In the genomic region with DNA sequence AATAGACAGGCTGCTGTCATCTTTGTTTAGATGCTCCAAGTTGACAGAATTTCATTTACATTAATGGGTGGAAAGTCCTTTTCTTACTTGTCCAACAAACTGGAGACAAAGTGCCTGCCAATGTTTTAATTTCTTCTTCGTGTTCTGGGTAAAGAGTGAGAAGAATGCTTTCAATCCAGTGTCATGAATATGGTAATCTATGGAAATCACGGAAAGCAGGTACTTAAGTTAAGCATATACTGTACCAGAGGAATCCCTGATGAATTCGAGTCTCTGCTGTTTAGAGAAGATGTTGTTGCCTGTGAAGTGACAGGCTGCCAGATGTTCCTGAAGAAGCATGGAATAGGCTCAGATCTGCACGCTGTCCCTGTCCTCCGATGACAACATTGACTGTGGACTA, we compare ENCODE assay signal across 17 mouse cellular contexts.
DNase-seq lines count a peak whose midpoint lies in the region; ATAC-seq and TF ChIP-seq lines count a peak whose summit lies in the region.
"Had no signal": no experiment of that assay in that cellular context is flagged by ENCODE, and none has a peak within 500 bp of the region (broad histone marks: within the 10 kb centered on the region; RNA-seq: fewer than 3 reads in every experiment).

No protein-coding gene starts in this region.

- H3K4me3 ChIP-seq in forebrain, embryonic 14.5 days (ENCODE audit: low read depth, low read length) = no peak overlapping the region
- no peak overlapping the region for H3K4me3 ChIP-seq in forebrain, embryonic 12.5 days (replicated peaks)
- no peak overlapping the region for H3K4me3 ChIP-seq in forebrain, embryonic 16.5 days (replicated peaks; ENCODE audit: low read length)
- H3K4me3 ChIP-seq in forebrain, postnatal 0 days (ENCODE audit: low read depth, low read length) = no peak overlapping the region
- no peak overlapping the region for H3K4me3 ChIP-seq in midbrain, embryonic 14.5 days (replicated peaks; ENCODE audit: low read depth, low read length)
- no peak overlapping the region for H3K4me3 ChIP-seq in midbrain, embryonic 15.5 days
- H3K4me3 ChIP-seq: embryonic facial prominence, embryonic 10.5 days; embryonic facial prominence, embryonic 12.5 days had no signal

- H3K4me2 ChIP-seq in forebrain, embryonic 14.5 days (ENCODE audit: low read length) = no peak overlapping the region
- H3K4me2 ChIP-seq in forebrain, embryonic 12.5 days = no peak overlapping the region
- H3K4me2 ChIP-seq in forebrain, embryonic 16.5 days (ENCODE audit: low read length) = no peak overlapping the region
- H3K4me2 ChIP-seq in forebrain, postnatal 0 days (ENCODE audit: low read depth) = no peak overlapping the region
- no peak overlapping the region for H3K4me2 ChIP-seq in midbrain, embryonic 14.5 days (ENCODE audit: low read length)
- H3K4me2 ChIP-seq in midbrain, embryonic 15.5 days = no peak overlapping the region
- H3K4me2 ChIP-seq: embryonic facial prominence, embryonic 12.5 days had no signal

- no peak for TF ChIP-seq CTCF in forebrain, postnatal 0 days (IDR thresholded peaks at IDR 0.05; ENCODE audit: low read depth)

- no peaks in the 10 kb centered on the region for H3K27me3 ChIP-seq in forebrain, embryonic 14.5 days (replicated peaks; ENCODE audit: control insufficient read depth, insufficient read depth, low read length)
- H3K27me3 ChIP-seq in forebrain, embryonic 12.5 days = no peaks in the 10 kb centered on the region
- no peaks in the 10 kb centered on the region for H3K27me3 ChIP-seq in forebrain, embryonic 16.5 days (replicated peaks; ENCODE audit: control insufficient read depth, insufficient read depth, low read length)
- H3K27me3 ChIP-seq in forebrain, postnatal 0 days (ENCODE audit: insufficient read depth, low read length) = no peaks in the 10 kb centered on the region
- H3K27me3 ChIP-seq in midbrain, embryonic 14.5 days (ENCODE audit: control insufficient read depth, insufficient read depth, low read length) = no peaks in the 10 kb centered on the region
- H3K27me3 ChIP-seq in midbrain, embryonic 15.5 days (replicated peaks) = no peaks in the 10 kb centered on the region
- H3K27me3 ChIP-seq: embryonic facial prominence, embryonic 12.5 days had no signal

- peak; percentile 57 for ATAC-seq in forebrain, embryonic 14.5 days
- no peak for ATAC-seq in forebrain, embryonic 12.5 days (ENCODE audit: low FRiP score)
- ATAC-seq in forebrain, embryonic 16.5 days = peak; percentile 55; the same call in 1 of the 2 replicates
- ATAC-seq in forebrain, postnatal 0 days = no peak
- ATAC-seq in midbrain, embryonic 14.5 days (ENCODE audit: low FRiP score, low TSS enrichment) = no peak; the same call in 1 of the 2 replicates
- ATAC-seq in midbrain, embryonic 15.5 days (replicated peaks) = no peak

- 43% methylated on average over 5 of the region's 5 CpGs for WGBS in forebrain, embryonic 14.5 days
- WGBS in forebrain, embryonic 12.5 days = 47% methylated on average over 5 of the region's 5 CpGs
- WGBS in forebrain, embryonic 16.5 days = 34% methylated on average over 5 of the region's 5 CpGs
- 32% methylated on average over 5 of the region's 5 CpGs for WGBS in forebrain, postnatal 0 days
- 42% methylated on average over 5 of the region's 5 CpGs for WGBS in midbrain, embryonic 14.5 days
- WGBS in midbrain, embryonic 15.5 days = 39% methylated on average over 5 of the region's 5 CpGs

- no peak overlapping the region for H3K9ac ChIP-seq in forebrain, embryonic 14.5 days (ENCODE audit: low read length)
- no peak overlapping the region for H3K9ac ChIP-seq in forebrain, embryonic 12.5 days
- no peak overlapping the region for H3K9ac ChIP-seq in forebrain, embryonic 16.5 days (replicated peaks; ENCODE audit: low read depth, low read length)
- H3K9ac ChIP-seq in forebrain, postnatal 0 days = no peak overlapping the region
- no peak overlapping the region for H3K9ac ChIP-seq in midbrain, embryonic 14.5 days (replicated peaks; ENCODE audit: low read length)
- H3K9ac ChIP-seq in midbrain, embryonic 15.5 days = no peak overlapping the region
- H3K9ac ChIP-seq: embryonic facial prominence, embryonic 12.5 days had no signal

- DNase-seq in forebrain, embryonic 14.5 days (ENCODE audit: low spot score) = peak; percentile 43
- DNase-seq in forebrain, postnatal 0 days = no peak
- DNase-seq in midbrain, embryonic 14.5 days = peak; percentile 42
- DNase-seq in gastrocnemius, postnatal 36 days = no peak
- DNase-seq: adrenal gland, adult 2 months; adrenal gland, postnatal 10 days; adrenal gland, postnatal 25 days; cerebellum, adult 11-12 months; cerebellum, adult 2 months; cerebellum, adult 9-10 months; cerebellum, postnatal 10 days; cerebellum, postnatal 25 days had no signal

- H3K27ac ChIP-seq in forebrain, embryonic 14.5 days (ENCODE audit: low read depth, low read length) = no peak overlapping the region
- H3K27ac ChIP-seq in forebrain, embryonic 12.5 days = no peak overlapping the region
- no peak overlapping the region for H3K27ac ChIP-seq in forebrain, embryonic 16.5 days (ENCODE audit: low read length)
- H3K27ac ChIP-seq in forebrain, postnatal 0 days (ENCODE audit: low read depth, low read length) = no peak overlapping the region
- H3K27ac ChIP-seq in midbrain, embryonic 14.5 days (replicated peaks; ENCODE audit: low read depth, low read length) = no peak overlapping the region
- H3K27ac ChIP-seq in midbrain, embryonic 15.5 days = no peak overlapping the region
- H3K27ac ChIP-seq: embryonic facial prominence, embryonic 10.5 days; embryonic facial prominence, embryonic 12.5 days had no signal

- H3K9me3 ChIP-seq in forebrain, embryonic 14.5 days (replicated peaks; ENCODE audit: control insufficient read depth, low read length) = no peaks in the 10 kb centered on the region
- no peaks in the 10 kb centered on the region for H3K9me3 ChIP-seq in forebrain, embryonic 12.5 days
- no peaks in the 10 kb centered on the region for H3K9me3 ChIP-seq in forebrain, embryonic 16.5 days (ENCODE audit: control insufficient read depth, low read length)
- no peaks in the 10 kb centered on the region for H3K9me3 ChIP-seq in forebrain, postnatal 0 days (ENCODE audit: low read length)
- no peaks in the 10 kb centered on the region for H3K9me3 ChIP-seq in midbrain, embryonic 14.5 days (ENCODE audit: control insufficient read depth, low read length)
- no peaks in the 10 kb centered on the region for H3K9me3 ChIP-seq in midbrain, embryonic 15.5 days
- H3K9me3 ChIP-seq: embryonic facial prominence, embryonic 10.5 days; embryonic facial prominence, embryonic 12.5 days had no signal

- H3K36me3 ChIP-seq in forebrain, embryonic 14.5 days (ENCODE audit: control insufficient read depth, insufficient read depth, low read length) = no peaks in the 10 kb centered on the region
- H3K36me3 ChIP-seq in forebrain, embryonic 12.5 days (replicated peaks) = no peaks in the 10 kb centered on the region
- H3K36me3 ChIP-seq in forebrain, embryonic 16.5 days (ENCODE audit: control insufficient read depth, insufficient read depth) = no peaks in the 10 kb centered on the region
- H3K36me3 ChIP-seq in forebrain, postnatal 0 days (ENCODE audit: insufficient read depth) = no peaks in the 10 kb centered on the region
- H3K36me3 ChIP-seq in midbrain, embryonic 14.5 days (ENCODE audit: control insufficient read depth, insufficient read depth, low read length) = no peaks in the 10 kb centered on the region
- H3K36me3 ChIP-seq in midbrain, embryonic 15.5 days (replicated peaks) = no peaks in the 10 kb centered on the region
- H3K36me3 ChIP-seq: embryonic facial prominence, embryonic 10.5 days; embryonic facial prominence, embryonic 12.5 days had no signal

- H3K4me1 ChIP-seq in forebrain, embryonic 14.5 days (ENCODE audit: control insufficient read depth, insufficient read depth, low read length) = no peaks in the 10 kb centered on the region
- H3K4me1 ChIP-seq in forebrain, embryonic 12.5 days = peaks cover 4% of the 10 kb centered on the region; the same call in 1 of the 2 replicates
- no peaks in the 10 kb centered on the region; the same call in 1 of the 2 replicates for H3K4me1 ChIP-seq in forebrain, embryonic 16.5 days (replicated peaks; ENCODE audit: control insufficient read depth, insufficient read depth, low read length)
- H3K4me1 ChIP-seq in forebrain, postnatal 0 days (ENCODE audit: insufficient read depth) = no peaks in the 10 kb centered on the region
- no peaks in the 10 kb centered on the region for H3K4me1 ChIP-seq in midbrain, embryonic 14.5 days (ENCODE audit: control insufficient read depth, insufficient read depth, low read length)
- 0 out of 2 replicates have a peak, but pooled peaks cover 4% of the 10 kb centered on the region for H3K4me1 ChIP-seq in midbrain, embryonic 15.5 days
- H3K4me1 ChIP-seq: embryonic facial prominence, embryonic 10.5 days; embryonic facial prominence, embryonic 12.5 days had no signal

- intact Hi-C loops in gastrocnemius, postnatal 36 days (cut with DNase I) = no loop called here

Comparison
In these comparisons a context has a peak if more than half of its experiments do, and no peak if none do; other contexts are left out.
1. ATAC-seq: peak in forebrain, embryonic 14.5 days (single experiment) and forebrain, embryonic 16.5 days (single experiment); none in forebrain, embryonic 12.5 days (single experiment), forebrain, postnatal 0 days (single experiment), midbrain, embryonic 14.5 days (single experiment) and midbrain, embryonic 15.5 days (single experiment).
2. DNase-seq: peak in forebrain, embryonic 14.5 days (single experiment) and midbrain, embryonic 14.5 days (single experiment); none in forebrain, postnatal 0 days (single experiment) and gastrocnemius, postnatal 36 days (0 of 2).